Mouse (Mus musculus): ENCODE data around the gene Atp13a3.

- no peak for TF ChIP-seq CTCF (IDR thresholded peaks at IDR 0.05; ENCODE audit: borderline replicate concordance, extremely low read depth, insufficient read depth, insufficient read length)
- TF ChIP-seq POLR2A (IDR thresholded peaks at IDR 0.05; ENCODE audit: borderline replicate concordance, extremely low read depth, insufficient read depth, insufficient read length, poor library complexity, severe bottlenecking): no peak
These were observed 8.4 kb downstream of the Atp13a3 start for GRCm38 (mm10) chr16:30397127-30398057.

Measured in brain, embryonic 14.5 days (tissue).